Mouse (Mus musculus): ENCODE results near the gene Emilin2.

Gene Emilin2

GRCm38 (mm10) chr17:71203998-71204808 is 107.6 kb downstream of the Emilin2 start:
- DNase-seq (ENCODE audit: low spot score) = no peak

Data from urinary bladder, postnatal 10 days (tissue).